Mouse (Mus musculus): Measurements from ENCODE around the gene Slc6a12.

GRCm38 (mm10) chr6:121337229-121337628 is 5.6 kb upstream of the Slc6a12 start:
- no peak for TF ChIP-seq MYOG (IDR thresholded peaks at IDR 0.05; ENCODE audit: control insufficient read depth in 1 of 3, insufficient read depth in 1 of 3, insufficient read length in 2 of 3, low read depth in 2 of 3)
- TF ChIP-seq USF1 (IDR thresholded peaks at IDR 0.05; ENCODE audit: low read depth): no peak
- TF ChIP-seq SRF (IDR thresholded peaks at IDR 0.05; ENCODE audit: control insufficient read depth, insufficient read length, low read depth): no peak
- no peak for TF ChIP-seq TCF12 (IDR thresholded peaks at IDR 0.05; ENCODE audit: insufficient read depth, poor library complexity, severe bottlenecking)
- TF ChIP-seq CEBPB (IDR thresholded peaks at IDR 0.05; ENCODE audit: insufficient read depth, poor library complexity, severe bottlenecking): no peak
- TF ChIP-seq POLR2A (IDR thresholded peaks at IDR 0.05; ENCODE audit: insufficient read length, low read depth): no peak
- TF ChIP-seq MYOD1 (IDR thresholded peaks at IDR 0.05; ENCODE audit: control insufficient read depth in 1 of 3, insufficient read length in 2 of 3, low read depth in 2 of 3): no peak
- TF ChIP-seq POLR2AphosphoS2 (IDR thresholded peaks at IDR 0.05; ENCODE audit: insufficient read length, low read depth): no peak
- no peak for TF ChIP-seq MAX (IDR thresholded peaks at IDR 0.05; ENCODE audit: low read depth)
